Mouse (Mus musculus) cerebellum, adult (tissue): ENCODE data around the gene Klk12.

Experiments used
- ATAC-seq: cut with Nextera tagmentation; 2 replicates; pipeline ENCODE4 v1.9.2; 2017; ENCODE audit warnings: mild to moderate bottlenecking, moderate library complexity, mixed read lengths; ENCODE audit not compliant: insufficient number of reproducible peaks, low FRiP score, low TSS enrichment

Gene Klk12

DNA sequence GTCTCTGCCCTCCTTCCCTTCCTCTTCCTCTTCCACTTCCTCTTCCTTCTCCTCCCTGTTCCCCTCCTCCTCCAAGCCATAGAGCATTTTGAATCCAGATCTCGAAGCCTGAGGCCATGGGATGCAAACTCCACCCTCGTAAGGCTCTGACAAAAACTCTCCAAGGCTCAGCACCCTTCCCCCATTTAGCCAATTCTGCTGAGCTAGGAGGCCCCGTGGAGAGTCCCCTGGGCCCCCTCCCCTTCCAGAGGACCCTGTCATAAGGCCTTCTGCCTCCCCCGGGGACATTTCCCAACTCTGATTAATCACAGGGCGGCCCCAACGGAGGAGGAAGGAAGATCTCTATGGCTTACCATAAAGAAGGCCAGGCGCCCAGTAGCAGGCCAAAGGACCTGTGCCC lies 22.9 kb downstream of the Klk12 start, which contains the start of gene Klk9:
Gene Klk9, plus strand, starts transcription at position 301 of the 400 bp plus-strand sequence.
- no peak for ATAC-seq

DNA sequence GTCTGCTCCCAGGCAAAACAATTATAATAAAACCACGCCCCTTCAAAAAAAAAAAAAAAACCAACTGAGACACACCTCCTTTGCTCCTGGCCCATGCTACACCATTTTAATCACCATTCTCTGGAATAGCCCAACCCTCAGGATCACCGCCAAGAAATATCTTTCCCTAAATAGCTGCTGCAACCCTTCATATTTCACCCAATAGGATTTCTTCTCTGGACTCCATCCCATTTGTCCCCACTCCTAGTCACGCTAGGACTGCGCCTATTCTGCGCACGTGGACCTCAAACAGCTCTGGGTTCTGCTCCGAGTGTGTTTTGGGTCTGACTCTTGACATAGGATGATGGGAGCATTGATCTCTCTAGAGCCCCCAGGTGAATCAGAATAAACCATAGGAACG lies 27.7 kb downstream of the Klk12 start:
- ATAC-seq = no peak

DNA sequence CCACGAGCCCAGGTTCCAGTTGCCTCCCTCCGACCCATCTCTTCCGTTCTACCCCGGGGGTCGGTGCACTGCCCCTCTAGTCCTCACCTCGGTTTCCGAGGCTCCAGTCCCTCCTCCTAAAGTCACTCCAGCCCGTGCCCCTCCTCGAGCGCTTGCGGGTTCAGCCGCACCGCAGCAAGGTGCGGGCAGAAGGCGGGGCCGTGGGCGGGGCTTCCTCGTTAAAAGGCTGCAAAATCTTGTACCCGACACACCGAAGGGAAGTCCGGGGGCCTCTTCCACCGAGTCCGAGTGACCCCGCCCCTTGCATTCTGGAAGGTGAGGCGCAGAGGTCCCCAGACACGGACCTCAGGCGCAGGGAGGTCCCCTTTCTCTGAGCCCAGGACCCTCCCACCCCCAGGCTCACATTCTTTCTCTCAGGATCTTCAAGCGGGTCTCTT lies 28.7 kb downstream of the Klk12 start, which contains the start of gene Klk8:
Gene Klk8, plus strand, starts transcription at position 245 of the 437 bp plus-strand sequence.
- no peak for ATAC-seq

DNA sequence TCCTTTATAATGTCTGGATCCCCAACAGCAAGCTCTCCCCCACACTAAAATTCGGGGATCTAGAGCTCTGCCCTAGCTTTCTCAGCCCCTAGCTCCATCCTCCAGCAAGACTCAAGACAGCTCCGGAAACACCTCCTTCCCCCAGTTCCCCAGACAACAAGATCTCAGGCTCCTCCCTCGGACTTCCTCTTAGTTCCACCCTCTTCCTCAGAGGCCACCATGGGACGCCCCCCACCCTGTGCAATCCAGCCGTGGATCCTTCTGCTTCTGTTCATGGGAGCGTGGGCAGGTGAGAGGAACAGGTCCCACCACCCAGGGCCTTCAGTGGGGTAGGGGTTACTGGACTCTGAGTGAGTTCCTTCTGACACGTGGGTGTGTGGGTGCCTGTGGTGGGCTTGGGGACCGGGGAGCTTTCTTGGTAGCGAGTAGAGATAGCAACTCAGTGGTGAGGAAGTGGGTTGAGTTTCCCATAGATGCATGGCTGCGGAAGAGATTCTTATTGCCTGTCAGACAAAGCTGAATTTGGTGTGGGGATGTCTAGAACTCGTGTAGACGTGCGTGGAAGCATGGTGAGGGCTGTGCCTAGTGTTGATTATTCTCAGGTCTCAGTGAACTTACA lies 29.3 kb downstream of the Klk12 start:
- ATAC-seq = no peak

GRCm38 (mm10) chr7:43799876-43800275 lies 31.2 kb downstream of the Klk12 start:
- no peak for ATAC-seq

DNA sequence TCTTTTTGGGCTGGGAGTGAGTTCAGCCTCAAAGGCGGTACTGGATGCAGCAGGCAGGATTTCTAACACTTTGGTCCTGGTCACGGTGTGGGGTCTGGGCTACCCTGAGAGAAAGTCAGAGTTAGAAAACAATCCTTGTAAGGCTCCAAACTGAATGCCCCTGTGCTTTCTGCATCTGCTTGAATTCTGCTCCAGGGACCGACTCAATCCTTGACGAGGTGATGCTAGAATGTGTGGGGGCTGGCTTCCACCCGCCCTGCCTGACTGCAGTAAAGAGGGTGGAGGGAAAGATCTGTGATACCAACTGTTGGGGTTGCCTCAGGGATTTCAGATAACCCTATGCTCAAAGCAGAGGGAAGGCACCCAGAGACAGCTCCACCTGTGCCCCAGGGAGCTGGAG lies 42.3 kb downstream of the Klk12 start, which contains the start of gene Klk7:
Gene Klk7, plus strand, starts transcription at position 301 of the 400 bp plus-strand sequence.
- ATAC-seq = no peak

GRCm38 (mm10) chr7:43815211-43815610 lies 46.5 kb downstream of the Klk12 start:
- ATAC-seq = no peak

DNA sequence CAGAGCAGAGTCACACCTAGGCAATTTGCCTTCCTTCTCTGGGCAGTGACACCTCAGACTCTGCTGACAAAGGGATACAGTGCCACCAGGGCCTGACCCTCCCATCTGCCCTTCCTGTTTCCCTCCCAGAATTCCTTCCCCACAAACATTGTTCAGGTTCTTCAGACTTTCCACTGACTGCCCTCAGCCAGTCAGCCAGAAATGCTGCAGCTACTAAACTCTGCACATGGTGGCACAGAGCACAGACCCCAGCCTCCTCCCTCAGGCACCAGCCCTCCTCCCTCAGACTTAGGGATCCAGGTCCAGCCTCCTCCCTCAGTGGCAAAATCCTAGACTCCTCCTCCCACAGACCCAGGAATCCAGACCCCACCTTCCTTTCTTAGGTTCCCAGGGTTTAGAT lies 48.0 kb downstream of the Klk12 start:
- ATAC-seq = no peak

DNA sequence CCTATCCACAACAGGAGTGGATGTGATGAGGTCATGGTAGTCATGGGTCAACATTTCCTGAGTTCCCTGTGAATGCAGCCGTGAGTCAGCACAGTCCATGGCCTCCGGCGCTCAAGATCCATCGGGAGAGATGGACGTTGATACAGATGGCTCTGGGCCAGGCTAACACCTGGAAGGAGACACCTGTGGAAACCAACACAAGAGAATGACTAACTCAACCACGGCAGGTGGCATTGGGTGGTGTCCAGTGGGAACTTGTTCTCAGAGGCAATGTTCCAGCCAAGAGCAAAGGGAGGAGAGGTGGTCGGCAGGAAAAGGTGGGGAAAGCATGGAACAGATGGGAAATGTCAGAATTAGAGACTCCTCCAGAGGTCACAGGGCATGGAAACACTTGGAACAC lies 52.9 kb downstream of the Klk12 start:
- ATAC-seq = no peak
